Mouse (Mus musculus) olfactory bulb, adult 2 months (tissue): ENCODE measurements at regions not wholly inside any gene's neighbourhood (a gene's known extent, or its start where the extent isn't known, plus 50 kb on each side); places are given as distances from the start of the nearest gene placed in this dataset.

Experiments
- H3K27ac ChIP-seq: fragments of 200-500 bp; 2 replicates; pipeline ENCODE4 v1.5.1; 2012; ENCODE audit warnings: low read depth, low read length; ENCODE audit not compliant: insufficient read depth
- H3K4me1 ChIP-seq: fragments of 200-500 bp; 2 replicates; pipeline ENCODE4 v1.6.1; 2012; ENCODE audit warnings: low read length; ENCODE audit not compliant: control insufficient read depth, insufficient read depth
- H3K4me3 ChIP-seq: fragments of 200-500 bp; 2 replicates; pipeline ENCODE4 v1.5.1; 2012; ENCODE audit warnings: mild to moderate bottlenecking, low read depth, low read length, moderate library complexity; ENCODE audit not compliant: insufficient read depth
- CTCF ChIP-seq: fragments of 200-500 bp; IDR thresholded peaks from 2 replicates; pipeline ENCODE4 v1.5.1; 2012; ENCODE audit warnings: low read depth, mild to moderate bottlenecking, low read length, moderate library complexity; ENCODE audit not compliant: insufficient read depth
- POLR2A ChIP-seq: fragments of 200-500 bp; IDR thresholded peaks from 2 replicates; pipeline ENCODE4 v1.6.1; 2012; ENCODE audit warnings: mild to moderate bottlenecking, low read depth, low read length, moderate library complexity; ENCODE audit not compliant: insufficient read depth
- WGBS: fragments of 180-500 bp; shearing (Covaris S2); methylation state at CpG from one replicate; pipeline ENCODE4 v1.1.7; 2018; 5-methylcytosine and 5-hydroxymethylcytosine counted together

GRCm38 (mm10) chr9:113524307-113524706 lies 183.8 kb downstream of the Pdcd6ip start:
- TF ChIP-seq CTCF (no peak), POLR2A (no peak)
- H3K4me3 ChIP-seq, result no peak overlapping the region
- H3K27ac ChIP-seq, result no peak overlapping the region
- peaks cover 5% of the 10 kb centered on the region for H3K4me1 ChIP-seq
- WGBS, result 41% methylated on average over 3 of the region's 3 CpGs

- peaks cover 5% of the 10 kb centered on the region for H3K4me1 ChIP-seq
- no peak overlapping the region for H3K4me3 ChIP-seq
- TF ChIP-seq POLR2A (no peak), CTCF (no peak)
- no peak overlapping the region for H3K27ac ChIP-seq
- WGBS, result 91% methylated on average over 2 of the region's 2 CpGs
Measured at GRCm38 (mm10) chr9:113523173-113523572, 184.9 kb downstream of the Pdcd6ip start.

- Histone ChIP-seq H3K4me3 (no peak overlapping the region), H3K4me1 (peaks cover 5% of the 10 kb centered on the region), H3K27ac (no peak overlapping the region)
- TF ChIP-seq CTCF, result no peak
- TF ChIP-seq POLR2A, result no peak
- WGBS, result 79% methylated on average over 10 of the region's 10 CpGs
Measured at GRCm38 (mm10) chr9:113519727-113520126, 188.3 kb downstream of the Pdcd6ip start.

GRCm38 (mm10) chr9:113518482-113518881 lies 189.6 kb downstream of the Pdcd6ip start:
- H3K4me3 ChIP-seq, result no peak overlapping the region
- 53% methylated on average over 3 of the region's 3 CpGs for WGBS
- TF ChIP-seq POLR2A, result no peak
- no peak for TF ChIP-seq CTCF
- H3K4me1 ChIP-seq, result peaks cover 5% of the 10 kb centered on the region; the same call in 1 of the 2 replicates
- no peak overlapping the region for H3K27ac ChIP-seq

GRCm38 (mm10) chr9:113517756-113518155 lies 190.3 kb downstream of the Pdcd6ip start:
- no peak overlapping the region for H3K27ac ChIP-seq
- TF ChIP-seq CTCF (no peak), POLR2A (no peak)
- 95% methylated on average over 6 of the region's 6 CpGs for WGBS
- no peak overlapping the region for H3K4me3 ChIP-seq
- peaks cover 5% of the 10 kb centered on the region; the same call in 1 of the 2 replicates for H3K4me1 ChIP-seq

GRCm38 (mm10) chr9:113515703-113516020 lies 192.4 kb downstream of the Pdcd6ip start:
- Histone ChIP-seq H3K4me3 (no peak overlapping the region), H3K4me1 (peaks cover 5% of the 10 kb centered on the region; the same call in 1 of the 2 replicates), H3K27ac (no peak overlapping the region)
- WGBS, result 89% methylated on average over 6 of the region's 6 CpGs
- no peak for TF ChIP-seq POLR2A
- no peak for TF ChIP-seq CTCF

- Histone ChIP-seq H3K4me1 (peaks cover 5% of the 10 kb centered on the region; the same call in 1 of the 2 replicates), H3K4me3 (no peak overlapping the region), H3K27ac (no peak overlapping the region)
- TF ChIP-seq POLR2A (no peak), CTCF (no peak)
- WGBS, result 74% methylated on average over 23 of the region's 23 CpGs
Measured at GRCm38 (mm10) chr9:113514846-113515702, 193.0 kb downstream of the Pdcd6ip start.

- Histone ChIP-seq H3K4me1 (peaks cover 19% of the 10 kb centered on the region), H3K4me3 (no peak overlapping the region), H3K27ac (no peak overlapping the region)
- 83% methylated on average over 5 of the region's 5 CpGs for WGBS
- TF ChIP-seq POLR2A (no peak), CTCF (no peak)
Measured at GRCm38 (mm10) chr9:113511302-113511701, 196.8 kb downstream of the Pdcd6ip start.

- H3K4me3 ChIP-seq, result no peak overlapping the region
- peaks cover 19% of the 10 kb centered on the region for H3K4me1 ChIP-seq
- no peak for TF ChIP-seq CTCF
- no peak for TF ChIP-seq POLR2A
- H3K27ac ChIP-seq, result no peak overlapping the region
- 66% methylated on average over 7 of the region's 7 CpGs for WGBS
Measured at GRCm38 (mm10) chr9:113509368-113509767, 198.7 kb downstream of the Pdcd6ip start.

GRCm38 (mm10) chr9:113508821-113509220 lies 199.2 kb downstream of the Pdcd6ip start:
- Histone ChIP-seq H3K4me3 (no peak overlapping the region), H3K4me1 (peaks cover 19% of the 10 kb centered on the region), H3K27ac (peak overlapping the region; percentile 47)
- TF ChIP-seq CTCF, result no peak
- 67% methylated on average over 3 of the region's 3 CpGs for WGBS
